Mouse (Mus musculus) CH12.LX (cell line): ENCODE results near the gene Zfp358. TPM values are rescaled to one million over a fixed set of nuclear protein-coding genes. Genes with fewer than 3 reads are reported as not detected.
A peak's percentile ranks its signal among the peaks of the same experiment; 100 is the strongest.

Experiments used
- DNase-seq: peaks from one replicate; pipeline ENCODE4 v3.0.0-alpha.2; 2013; ENCODE audit errors: extremely low read depth
- H3K27ac ChIP-seq: 2 replicates; pipeline ENCODE4 v1.5.1; 2012; ENCODE audit warnings: low read depth, mild to moderate bottlenecking, control low read depth, moderate library complexity; ENCODE audit not compliant: insufficient read depth
- H3K27me3 ChIP-seq: replicated peaks from 2 replicates; pipeline ENCODE3; 2012; ENCODE audit warnings: inconsistent platforms
- H3K36me3 ChIP-seq, 2 experiments: replicated peaks in 1 of 2; 2 replicates each; pipeline versions ENCODE3 to v1.6.1; 2012; ENCODE audit warnings: inconsistent platforms in 1 of 2, low read length in 1 of 2, mild to moderate bottlenecking in 1 of 2, mixed read lengths in 1 of 2, moderate library complexity in 1 of 2; ENCODE audit not compliant: control insufficient read depth in 1 of 2, insufficient read depth in 1 of 2
- H3K4me1 ChIP-seq, 2 experiments: 2 replicates each; pipeline ENCODE4 v1.6.1; 2012; ENCODE audit warnings: inconsistent platforms in 1 of 2, moderate library complexity in 1 of 2; ENCODE audit not compliant: insufficient read depth in 2 of 2, control insufficient read depth in 1 of 2
- H3K4me2 ChIP-seq: 2 replicates; pipeline ENCODE4 v1.6.1; 2012; ENCODE audit warnings: low read depth, mild to moderate bottlenecking, control low read depth; ENCODE audit not compliant: poor library complexity, insufficient read depth, severe bottlenecking
- H3K4me3 ChIP-seq, 3 experiments: fragments of 150-350 bp in 1 of 3; sonication (generic) in 1 of 3; replicated peaks in 1 of 3; 2 replicates each; pipeline versions ENCODE3 to v1.5.1; 2011 to 2012; ENCODE audit warnings: low read depth in 2 of 3, low read length in 2 of 3, mild to moderate bottlenecking in 2 of 3, moderate library complexity in 2 of 3, control low read depth in 1 of 3, improper control_type of control experiment in 1 of 3, inconsistent platforms in 1 of 3, mixed read lengths in 1 of 3; ENCODE audit not compliant: poor library complexity in 1 of 3
- H3K79me2 ChIP-seq: replicated peaks from 2 replicates; pipeline ENCODE4 v1.6.1; 2012; ENCODE audit warnings: mild to moderate bottlenecking, moderate library complexity; ENCODE audit not compliant: control insufficient read depth, poor library complexity, insufficient read depth, severe bottlenecking; ENCODE audit errors: extremely low read depth
- H3K9ac ChIP-seq: 2 replicates; pipeline ENCODE4 v1.6.1; 2012; ENCODE audit warnings: low read depth, mild to moderate bottlenecking, control low read depth, moderate library complexity; ENCODE audit not compliant: insufficient read depth
- H3K9me3 ChIP-seq: replicated peaks from 2 replicates; pipeline ENCODE3; 2012; ENCODE audit warnings: low read length, inconsistent platforms, mixed read lengths
- BHLHE40 ChIP-seq: IDR thresholded peaks from 2 replicates; pipeline ENCODE4 v1.6.1; 2011; ENCODE audit warnings: mild to moderate bottlenecking, low read depth, low read length, improper control_type of control experiment
- CHD1 ChIP-seq: IDR thresholded peaks from 2 replicates; pipeline ENCODE4 v1.6.1; 2012; ENCODE audit warnings: low read depth, low read length, improper control_type of control experiment, inconsistent platforms
- CHD2 ChIP-seq: IDR thresholded peaks from 2 replicates; pipeline ENCODE4 v1.6.1; 2011; ENCODE audit warnings: low read length, improper control_type of control experiment
- CTCF ChIP-seq, 2 experiments: IDR thresholded peaks in 1 of 2; conservative IDR thresholded peaks in 1 of 2; 2 replicates each; pipeline ENCODE4 v1.5.1; 2011 to 2012; ENCODE audit warnings: low read depth in 2 of 2, low read length in 2 of 2, improper control_type of control experiment in 1 of 2, inconsistent platforms in 1 of 2, mild to moderate bottlenecking in 1 of 2, moderate library complexity in 1 of 2
- E2F4 ChIP-seq: IDR thresholded peaks from 2 replicates; pipeline ENCODE4 v1.6.1; 2011; ENCODE audit warnings: low read depth, low read length, improper control_type of control experiment; ENCODE audit not compliant: insufficient replicate concordance
- ELF1 ChIP-seq: IDR thresholded peaks from 2 replicates; pipeline ENCODE4 v1.6.1; 2014; ENCODE audit warnings: low read depth, mild to moderate bottlenecking, inconsistent platforms, low read length, improper control_type of control experiment
- ETS1 ChIP-seq: conservative IDR thresholded peaks from 2 replicates; pipeline ENCODE4 v1.6.1; 2012; ENCODE audit warnings: low read depth, mild to moderate bottlenecking, inconsistent platforms, low read length, improper control_type of control experiment, moderate library complexity
- GABPA ChIP-seq: IDR thresholded peaks from 2 replicates; pipeline ENCODE4 v1.6.1; 2012; ENCODE audit warnings: low read depth, low read length, improper control_type of control experiment, inconsistent platforms; ENCODE audit not compliant: insufficient replicate concordance
- HCFC1 ChIP-seq: IDR thresholded peaks from 2 replicates; pipeline ENCODE4 v1.6.1; 2012; ENCODE audit warnings: low read depth, mild to moderate bottlenecking, inconsistent platforms, low read length, improper control_type of control experiment
- IRF4 ChIP-seq: IDR thresholded peaks from 2 replicates; pipeline ENCODE4 v1.6.1; 2014; ENCODE audit warnings: low read depth, mild to moderate bottlenecking, inconsistent platforms, low read length, improper control_type of control experiment
- JUN ChIP-seq: IDR thresholded peaks from 2 replicates; pipeline ENCODE4 v1.6.1; 2011; ENCODE audit warnings: low read depth, mild to moderate bottlenecking, low read length, improper control_type of control experiment, moderate library complexity; ENCODE audit not compliant: insufficient read depth
- MAFK ChIP-seq: IDR thresholded peaks from 2 replicates; pipeline ENCODE4 v1.6.1; 2011; ENCODE audit warnings: low read length, improper control_type of control experiment; ENCODE audit not compliant: insufficient replicate concordance
- MAZ ChIP-seq: IDR thresholded peaks from 2 replicates; pipeline ENCODE4 v1.6.1; 2012; ENCODE audit warnings: low read depth, mild to moderate bottlenecking, inconsistent platforms, low read length, improper control_type of control experiment, moderate library complexity
- MEF2A ChIP-seq: IDR thresholded peaks from 2 replicates; pipeline ENCODE4 v1.6.1; 2014; ENCODE audit warnings: low read depth, mild to moderate bottlenecking, inconsistent platforms, low read length, improper control_type of control experiment, borderline replicate concordance
- MXI1 ChIP-seq: IDR thresholded peaks from 2 replicates; pipeline ENCODE4 v1.6.1; 2011; ENCODE audit warnings: mild to moderate bottlenecking, low read depth, low read length, improper control_type of control experiment
- MYC ChIP-seq: IDR thresholded peaks from 2 replicates; pipeline ENCODE4 v1.6.1; 2011; ENCODE audit warnings: low read depth, mild to moderate bottlenecking, improper control_type of control experiment, low read length
- PAX5 ChIP-seq: IDR thresholded peaks from 2 replicates; pipeline ENCODE4 v1.6.1; 2012; ENCODE audit warnings: low read length, inconsistent platforms, mixed read lengths
- POLR2A ChIP-seq: IDR thresholded peaks from 2 replicates; pipeline ENCODE4 v1.6.1; 2011; ENCODE audit warnings: low read depth, mild to moderate bottlenecking, improper control_type of control experiment, low read length
- POLR2AphosphoS2 ChIP-seq: IDR thresholded peaks from 2 replicates; pipeline ENCODE4 v1.6.1; 2011; ENCODE audit warnings: low read depth, low read length, improper control_type of control experiment
- RCOR1 ChIP-seq: conservative IDR thresholded peaks from 2 replicates; pipeline ENCODE4 v1.6.1; 2012; ENCODE audit warnings: low read depth, mild to moderate bottlenecking, inconsistent platforms, low read length, improper control_type of control experiment
- SIN3A ChIP-seq: IDR thresholded peaks from 2 replicates; pipeline ENCODE4 v1.6.1; 2012; ENCODE audit warnings: low read length, improper control_type of control experiment, inconsistent platforms
- SMC3 ChIP-seq: IDR thresholded peaks from 2 replicates; pipeline ENCODE4 v1.6.1; 2011; ENCODE audit warnings: low read depth, low read length, improper control_type of control experiment
- TBP ChIP-seq: conservative IDR thresholded peaks from 2 replicates; pipeline ENCODE4 v1.6.1; 2011; ENCODE audit warnings: low read depth, low read length, improper control_type of control experiment
- UBTF ChIP-seq: IDR thresholded peaks from 2 replicates; pipeline ENCODE4 v1.6.1; 2012; ENCODE audit warnings: low read depth, mild to moderate bottlenecking, inconsistent platforms, low read length, improper control_type of control experiment, moderate library complexity
- USF1 ChIP-seq: IDR thresholded peaks from 2 replicates; pipeline ENCODE4 v1.6.1; 2014; ENCODE audit warnings: low read depth, mild to moderate bottlenecking, inconsistent platforms, low read length, improper control_type of control experiment
- USF2 ChIP-seq: conservative IDR thresholded peaks from 2 replicates; pipeline ENCODE4 v1.6.1; 2011; ENCODE audit warnings: low read depth, low read length, improper control_type of control experiment
- ZKSCAN1 ChIP-seq: IDR thresholded peaks from 2 replicates; pipeline ENCODE4 v1.6.1; 2012; ENCODE audit warnings: low read depth, inconsistent platforms, low read length, improper control_type of control experiment, borderline replicate concordance
- ZNF384 ChIP-seq: IDR thresholded peaks from 2 replicates; pipeline ENCODE4 v1.6.1; 2012; ENCODE audit warnings: low read depth, low read length, improper control_type of control experiment, inconsistent platforms
- dilution Hi-C: fragments of 300-500 bp; cut with MboI; formaldehyde crosslinking; loops from 2 replicates; pipeline ENCODE4 v1.14.3; 2020; ENCODE audit warnings: low sequenced_read_pairs; ENCODE audit not compliant: extremely low pct_unique_long_range_greater_than_20kb, extremely low pct_ligation_motif_present
- in situ Hi-C: fragments of 300-500 bp; cut with MboI; formaldehyde crosslinking; loops from 3 replicates; pipeline ENCODE4 v1.14.3; 2019; ENCODE audit warnings: low sequenced_read_pairs, low pct_ligation_motif_present, low pct_unique_long_range_greater_than_20kb, mixed read lengths
- polyA plus RNA-seq: library from polyadenylated mRNA; unstranded; fragments of >175 nt; gene quantifications from 2 replicates; pipeline ENCODE4 v1.2.1, GENCODE M21; 2012; ENCODE audit warnings: low read depth; ENCODE audit not compliant: insufficient read length
- total RNA-seq, 2 experiments: library from RNA; depleted of rRNA; stranded (reverse); fragments of 300-350 nt in 1 of 2; fragments of >200 nt in 1 of 2; gene quantifications; 2 replicates each; pipeline ENCODE4 v1.2.3; 2012 to 2014

Gene Zfp358
- total and polyA plus RNA-seq, 3 experiments, result 0.17 to 0.64 (median 0.54) TPM

DNA sequence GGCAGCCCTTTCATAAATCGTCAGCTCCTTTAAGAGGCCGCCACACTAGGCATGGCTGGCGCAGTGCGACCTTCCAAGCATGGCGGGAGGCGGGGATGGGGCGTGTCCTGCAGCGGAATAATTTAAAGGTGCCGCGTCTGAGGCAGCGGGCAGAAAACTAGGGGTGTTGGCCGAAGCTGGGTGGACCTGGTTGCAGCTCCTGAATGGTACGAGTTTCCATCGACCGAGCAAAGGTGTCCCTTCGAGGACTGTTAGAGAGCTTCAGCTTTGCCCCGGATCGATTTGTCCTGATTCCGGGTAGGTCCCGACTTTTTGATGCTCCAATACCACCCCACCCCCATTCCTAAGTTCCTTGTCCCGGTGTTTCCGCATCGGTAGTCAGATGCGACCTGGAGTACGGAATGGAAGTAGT lies 22.3 kb downstream of the Zfp358 start, which contains the start of gene Pnpla6 (continued):
- TF ChIP-seq SMC3 (no peak), SIN3A (peak; percentile 94)

DNA sequence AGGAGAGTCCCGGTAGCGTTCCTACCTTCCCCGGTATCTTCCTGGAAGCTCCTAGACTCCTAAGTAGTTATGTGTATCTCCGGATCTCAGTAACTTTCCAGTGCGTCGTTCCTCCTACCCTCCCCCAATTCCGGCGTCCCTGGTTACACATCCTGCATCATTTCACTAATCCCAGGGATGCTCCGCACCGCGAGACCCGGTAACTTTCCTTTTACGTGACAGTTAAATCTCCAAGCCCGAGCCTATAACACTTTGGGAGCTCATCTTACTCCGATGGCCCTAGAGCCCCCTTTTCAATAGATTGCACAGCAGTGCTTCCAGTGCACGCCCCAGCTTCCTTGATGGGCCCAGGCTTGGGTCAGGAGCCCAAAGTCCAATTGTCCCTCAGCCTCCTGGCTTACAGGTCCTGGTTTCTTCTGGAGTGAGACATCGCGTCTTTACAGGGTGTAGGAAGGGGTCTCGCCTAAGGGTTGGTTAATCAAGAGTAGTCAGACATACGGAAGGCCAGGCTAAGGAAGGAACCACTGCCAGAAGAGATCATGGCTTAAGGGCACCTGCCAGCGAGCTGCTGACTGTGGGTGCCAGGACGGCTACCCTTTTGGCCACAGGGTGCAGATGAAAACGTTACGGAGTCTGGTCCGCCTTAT lies 23.0 kb downstream of the Zfp358 start:
- H3K4me1 ChIP-seq, result peaks cover 2 to 15% of the 10 kb centered on the region in 2 experiments; a peak in 2 of 4 replicates
- no peaks in the 10 kb centered on the region for H3K27me3 ChIP-seq
- TF ChIP-seq CHD1, result 0 out of 2 replicates have a peak, but pooled peaks have one; percentile 12
- no peak for TF ChIP-seq UBTF
- no peak for TF ChIP-seq MAZ
- TF ChIP-seq JUN, result no peak
- no peak for TF ChIP-seq GABPA
- TF ChIP-seq MEF2A, result 0 out of 2 replicates have a peak, but pooled peaks have one; percentile 32
- TF ChIP-seq ZNF384, result no peak
- TF ChIP-seq PAX5, result no peak
- no peak for TF ChIP-seq POLR2AphosphoS2
- no peak for TF ChIP-seq RCOR1
- TF ChIP-seq BHLHE40, result no peak
- TF ChIP-seq USF1, result no peak
- peak; percentile 59; the same call in 1 of the 2 replicates for TF ChIP-seq CHD2
- no peak for TF ChIP-seq MYC
- TF ChIP-seq E2F4, result no peak
- TF ChIP-seq SIN3A, result no peak; the same call in 1 of the 2 replicates
- TF ChIP-seq ETS1, result no peak
- no peak for TF ChIP-seq ZKSCAN1
- TF ChIP-seq IRF4, result no peak
- peak; percentile 14; the same call in 1 of the 2 replicates for TF ChIP-seq MXI1
- no peak for TF ChIP-seq POLR2A
- no peak; the same call in 1 of the 2 replicates for TF ChIP-seq HCFC1
- no peak for TF ChIP-seq CTCF (conservative IDR thresholded peaks at IDR 0.05 in 1 of 2, IDR thresholded peaks at IDR 0.05 in 1 of 2; ENCODE audit: low read depth in 2 of 2, low read length in 2 of 2)
- TF ChIP-seq TBP, result no peak
- 0 out of 2 replicates have a peak, but pooled peaks have one; percentile 6 for TF ChIP-seq ELF1
- TF ChIP-seq USF2, result no peak
- TF ChIP-seq MAFK, result no peak
- H3K36me3 ChIP-seq, result peaks cover 32 to 58% of the 10 kb centered on the region in 2 experiments
- peak overlapping the region; percentile 86 to 93 (median 88) for H3K4me3 ChIP-seq
- dilution Hi-C loops, result no loop called here
- H3K4me2 ChIP-seq, result peak overlapping the region; percentile 64
- peak overlapping the region; percentile 77 for H3K9ac ChIP-seq
- no peaks in the 10 kb centered on the region for H3K9me3 ChIP-seq
- peak; percentile 45 for DNase-seq
- in situ Hi-C loops, result no loop called here
- H3K27ac ChIP-seq, result 0 out of 2 replicates have a peak overlapping the region, but pooled peaks have one; percentile 3
- H3K79me2 ChIP-seq, result peaks cover 3% of the 10 kb centered on the region; the same call in 1 of the 2 replicates
